Mouse (Mus musculus) G1E (cell line): ENCODE measurements around the gene Srpk2. TPM values are rescaled to one million over a fixed set of nuclear protein-coding genes. Genes with fewer than 3 reads are reported as not detected.

ENCODE experiments used
- ATAC-seq: 2 replicates; pipeline ENCODE4 v1.8.0; 2016; ENCODE audit warnings: mild to moderate bottlenecking; ENCODE audit not compliant: insufficient number of reproducible peaks, poor library complexity, low FRiP score, severe bottlenecking; ENCODE audit errors: extremely low read depth
- DNase-seq: peaks from one replicate; pipeline ENCODE4 v3.0.0; 2012; ENCODE audit warnings: low spot score
- H3K27me3 ChIP-seq: 2 replicates; pipeline ENCODE4 v1.6.1; 2012; ENCODE audit warnings: mild to moderate bottlenecking, low read length, inconsistent platforms; ENCODE audit not compliant: insufficient read depth
- H3K36me3 ChIP-seq: replicated peaks from 2 replicates; pipeline ENCODE3; 2012; ENCODE audit warnings: mild to moderate bottlenecking, inconsistent platforms
- H3K4me1 ChIP-seq: 2 replicates; pipeline ENCODE4 v1.6.1; 2012; ENCODE audit warnings: low read depth, low read length, inconsistent platforms, mixed read lengths; ENCODE audit not compliant: insufficient read depth
- H3K4me3 ChIP-seq: 2 replicates; pipeline ENCODE4 v1.5.1; 2012; ENCODE audit warnings: low read depth, mild to moderate bottlenecking, inconsistent platforms, low read length, moderate library complexity, mixed read lengths
- H3K9me3 ChIP-seq: replicated peaks from 2 replicates; pipeline ENCODE4 v1.6.1; 2012; ENCODE audit warnings: inconsistent platforms
- CTCF ChIP-seq: IDR thresholded peaks from 2 replicates; pipeline ENCODE4 v1.5.1; 2012; ENCODE audit warnings: low read depth, low read length, inconsistent platforms, mixed read lengths
- GATA1 ChIP-seq: IDR thresholded peaks from 2 replicates; pipeline ENCODE4 v1.6.1; 2012; ENCODE audit warnings: borderline replicate concordance, low read length, inconsistent platforms, mixed read lengths
- GATA2 ChIP-seq: IDR thresholded peaks from 2 replicates; pipeline ENCODE4 v1.6.1; 2012; ENCODE audit warnings: low read depth, low read length, inconsistent platforms, borderline replicate concordance
- POLR2AphosphoS5 ChIP-seq: IDR thresholded peaks from 2 replicates; pipeline ENCODE4 v1.6.1; 2012; ENCODE audit warnings: low read depth, low read length, inconsistent platforms; ENCODE audit not compliant: insufficient replicate concordance
- TAL1 ChIP-seq: conservative IDR thresholded peaks from 2 replicates; pipeline ENCODE4 v1.6.1; 2012; ENCODE audit warnings: low read depth, low read length, inconsistent platforms, mixed read lengths
- polyA plus RNA-seq: library from polyadenylated mRNA; stranded (reverse); fragments of >175 nt; gene quantifications from 2 replicates; pipeline ENCODE4 v1.2.3, GENCODE M21; 2012
- total RNA-seq, 2 experiments: library from RNA; stranded (forward) in 1 of 2; stranded (reverse) in 1 of 2; fragments of 200-1000 nt in 1 of 2; fragments of >200 nt in 1 of 2; fragmentation: Nextera tagmentation in 1 of 2; gene quantifications; 2 replicates each; pipeline ENCODE4 v1.2.3; 2014 to 2017

The Srpk2 gene
- total and polyA plus RNA-seq, 3 experiments: 11.1 to 76.4 (median 63.5) TPM

DNA sequence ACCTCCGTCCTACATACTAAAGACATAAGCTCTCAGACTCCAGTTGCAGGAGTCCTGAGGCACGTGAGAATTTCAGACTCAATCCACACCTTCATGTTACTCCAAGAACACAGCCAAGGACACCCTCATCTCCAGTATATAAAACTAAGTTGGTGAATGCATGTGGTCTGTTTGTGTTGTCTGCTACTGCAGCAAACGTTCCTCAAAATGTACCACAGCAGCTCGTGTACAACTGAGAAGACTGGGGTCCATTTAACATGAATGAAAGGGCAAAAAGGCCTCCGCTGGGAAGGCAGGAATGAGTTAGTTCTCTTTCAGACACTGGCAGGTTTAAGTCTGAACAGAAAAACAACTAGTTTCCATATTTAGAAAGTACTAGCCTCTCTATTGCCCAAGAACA is 110.5 kb downstream of the Srpk2 start:
- H3K4me1 ChIP-seq: peaks cover 45% of the 10 kb centered on the region
- H3K27me3 ChIP-seq: no peaks in the 10 kb centered on the region
- TF ChIP-seq GATA2: no peak
- no peak for TF ChIP-seq POLR2AphosphoS5
- TF ChIP-seq GATA1: no peak
- no peak for TF ChIP-seq CTCF
- TF ChIP-seq TAL1: no peak
- H3K36me3 ChIP-seq: peaks cover 16% of the 10 kb centered on the region
- no peak overlapping the region for H3K4me3 ChIP-seq
- DNase-seq (no peak), ATAC-seq (no peak)
- H3K9me3 ChIP-seq: no peaks in the 10 kb centered on the region

DNA sequence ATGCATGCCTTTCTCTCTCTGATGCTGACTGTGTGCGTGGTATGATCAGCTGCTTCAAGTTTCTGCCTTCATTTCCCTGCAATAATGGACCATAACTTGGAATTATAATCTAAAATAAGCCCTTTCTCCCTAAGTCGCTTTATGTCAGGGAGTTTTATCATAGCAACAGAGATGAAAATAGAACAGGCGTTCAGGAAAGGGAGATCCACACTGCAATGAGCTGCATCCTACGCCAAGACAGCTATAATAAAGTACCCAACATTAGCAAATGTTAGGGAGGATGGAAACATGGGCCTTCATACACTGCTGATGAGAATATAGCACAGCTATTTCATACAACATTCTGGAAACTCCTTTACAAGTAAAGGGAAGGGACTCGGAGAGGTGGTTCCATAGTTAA is 116.2 kb downstream of the Srpk2 start:
- H3K9me3 ChIP-seq: no peaks in the 10 kb centered on the region
- no peak overlapping the region for H3K4me3 ChIP-seq
- TF ChIP-seq GATA1 (no peak), GATA2 (no peak), CTCF (no peak), POLR2AphosphoS5 (no peak), TAL1 (no peak)
- peaks cover 21% of the 10 kb centered on the region for H3K4me1 ChIP-seq
- DNase-seq: no peak
- H3K36me3 ChIP-seq: peaks cover 29% of the 10 kb centered on the region
- no peak for ATAC-seq
- no peaks in the 10 kb centered on the region for H3K27me3 ChIP-seq

- DNase-seq (no peak), ATAC-seq (no peak)
- peaks cover 21% of the 10 kb centered on the region for H3K4me1 ChIP-seq
- peaks cover 43% of the 10 kb centered on the region for H3K36me3 ChIP-seq
- H3K4me3 ChIP-seq: no peak overlapping the region
- no peaks in the 10 kb centered on the region for H3K9me3 ChIP-seq
- no peaks in the 10 kb centered on the region for H3K27me3 ChIP-seq
- TF ChIP-seq GATA1: no peak
- no peak for TF ChIP-seq GATA2
- TF ChIP-seq POLR2AphosphoS5: no peak
- no peak for TF ChIP-seq CTCF
- no peak for TF ChIP-seq TAL1
These were observed 118.0 kb downstream of the Srpk2 start for GRCm38 (mm10) chr5:23566382-23566781.

DNA sequence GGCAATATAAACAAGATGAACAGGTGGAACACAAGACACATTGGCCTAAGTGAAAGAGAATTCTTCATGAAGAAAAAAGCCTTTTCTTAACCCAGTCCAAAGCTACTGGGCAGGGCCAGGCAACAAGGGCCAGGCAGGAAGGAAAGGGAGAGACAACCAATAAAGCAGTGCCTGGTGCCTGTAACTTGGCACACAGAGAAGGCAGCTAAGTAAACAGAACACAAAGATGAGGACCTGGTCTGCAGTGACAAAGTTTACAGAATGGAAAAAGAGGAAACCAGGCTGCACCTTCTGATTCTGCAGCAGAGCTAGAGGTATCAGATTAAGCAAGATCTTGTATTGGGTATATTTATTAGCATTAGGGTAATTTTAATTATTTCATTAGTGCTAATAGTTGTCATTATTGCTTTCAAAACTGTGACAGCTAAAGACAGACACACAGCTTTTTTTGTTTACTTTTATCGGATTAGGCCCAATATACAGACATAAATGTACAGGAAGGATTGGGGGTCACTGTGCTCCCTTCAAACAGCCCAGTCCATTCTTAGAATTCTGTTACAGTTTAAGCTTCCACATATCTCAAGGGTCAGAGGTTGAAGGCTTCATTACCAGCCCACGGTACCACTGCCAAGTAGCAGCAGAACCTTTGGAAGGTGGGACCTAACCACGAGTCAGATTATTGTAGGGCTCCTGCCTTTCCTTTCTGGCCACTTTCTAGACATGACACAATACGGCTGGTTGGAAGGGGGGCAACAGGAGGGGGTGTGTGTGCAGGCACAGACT is 121.9 kb downstream of the Srpk2 start:
- H3K4me3 ChIP-seq: no peak overlapping the region
- H3K36me3 ChIP-seq: peaks cover 52% of the 10 kb centered on the region
- ATAC-seq (no peak), DNase-seq (no peak)
- TF ChIP-seq GATA1 (no peak), CTCF (no peak), TAL1 (no peak), POLR2AphosphoS5 (no peak), GATA2 (no peak)
- H3K4me1 ChIP-seq: peaks cover 12% of the 10 kb centered on the region
- no peaks in the 10 kb centered on the region for H3K9me3 ChIP-seq
- H3K27me3 ChIP-seq: no peaks in the 10 kb centered on the region

DNA sequence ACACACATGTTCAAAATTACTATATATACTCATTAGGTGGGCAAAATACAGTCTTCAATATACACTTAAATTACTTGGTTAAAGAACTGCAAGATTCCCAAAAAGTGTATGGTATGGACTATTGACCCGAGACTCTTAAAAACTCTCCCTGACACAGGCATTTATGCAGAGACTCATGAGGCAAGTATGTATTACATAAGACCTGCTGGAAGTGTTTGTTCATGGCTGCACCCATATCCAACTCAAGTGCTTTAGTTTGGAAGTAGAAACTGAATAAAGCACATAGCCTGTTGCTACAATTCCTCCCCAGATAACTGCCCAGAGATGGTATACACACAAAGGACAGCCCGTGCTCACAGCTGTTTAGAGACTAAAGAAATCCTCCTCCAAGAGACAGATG is 123.2 kb downstream of the Srpk2 start:
- peaks cover 1% of the 10 kb centered on the region for H3K4me1 ChIP-seq
- DNase-seq (no peak), ATAC-seq (no peak)
- TF ChIP-seq TAL1 (no peak), GATA2 (no peak), CTCF (no peak), POLR2AphosphoS5 (no peak)
- no peaks in the 10 kb centered on the region for H3K9me3 ChIP-seq
- no peaks in the 10 kb centered on the region for H3K27me3 ChIP-seq
- peaks cover 50% of the 10 kb centered on the region for H3K36me3 ChIP-seq
- no peak overlapping the region for H3K4me3 ChIP-seq

DNA sequence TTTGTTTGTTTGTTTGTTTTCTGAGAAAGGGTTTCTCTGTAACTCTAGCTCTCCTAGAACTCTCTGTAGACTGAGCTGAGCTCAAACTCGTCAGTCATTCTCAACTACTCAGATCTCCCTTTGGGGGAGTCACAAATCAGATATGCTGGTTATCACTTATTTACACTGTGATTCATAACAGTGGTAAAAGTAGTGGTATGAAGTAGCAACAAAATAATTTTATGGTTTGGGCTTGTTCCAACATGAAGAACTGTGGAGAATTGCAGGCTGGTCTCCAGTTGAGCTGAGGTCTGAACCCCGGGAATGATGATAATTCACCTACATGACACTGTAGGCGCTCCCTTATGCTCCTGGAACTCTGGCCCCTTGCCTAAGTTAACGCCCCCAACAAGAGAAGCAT is 124.2 kb downstream of the Srpk2 start:
- H3K27me3 ChIP-seq: no peaks in the 10 kb centered on the region
- H3K9me3 ChIP-seq: no peaks in the 10 kb centered on the region
- peaks cover 55% of the 10 kb centered on the region for H3K36me3 ChIP-seq
- H3K4me1 ChIP-seq: no peaks in the 10 kb centered on the region
- ATAC-seq: no peak
- TF ChIP-seq POLR2AphosphoS5 (no peak), CTCF (no peak), GATA1 (no peak), TAL1 (no peak), GATA2 (no peak)
- DNase-seq: no peak
- no peak overlapping the region for H3K4me3 ChIP-seq
